Mouse (Mus musculus) subcutaneous adipose tissue, adult 2 months (tissue): ENCODE measurements around the gene Gaa. TPM values are rescaled to one million over a fixed set of nuclear protein-coding genes. Genes with fewer than 3 reads are reported as not detected.

ENCODE experiments used
- polyA plus RNA-seq: library from polyadenylated mRNA; depleted of rRNA; stranded (reverse); fragments of >200 nt; gene quantifications from 2 replicates; pipeline ENCODE4 v1.2.3, GENCODE M21; 2012; ENCODE audit warnings: low replicate concordance; rRNA removed

The Gaa gene
- polyA plus RNA-seq = 180 and 243 TPM in 2 replicates

DNA sequence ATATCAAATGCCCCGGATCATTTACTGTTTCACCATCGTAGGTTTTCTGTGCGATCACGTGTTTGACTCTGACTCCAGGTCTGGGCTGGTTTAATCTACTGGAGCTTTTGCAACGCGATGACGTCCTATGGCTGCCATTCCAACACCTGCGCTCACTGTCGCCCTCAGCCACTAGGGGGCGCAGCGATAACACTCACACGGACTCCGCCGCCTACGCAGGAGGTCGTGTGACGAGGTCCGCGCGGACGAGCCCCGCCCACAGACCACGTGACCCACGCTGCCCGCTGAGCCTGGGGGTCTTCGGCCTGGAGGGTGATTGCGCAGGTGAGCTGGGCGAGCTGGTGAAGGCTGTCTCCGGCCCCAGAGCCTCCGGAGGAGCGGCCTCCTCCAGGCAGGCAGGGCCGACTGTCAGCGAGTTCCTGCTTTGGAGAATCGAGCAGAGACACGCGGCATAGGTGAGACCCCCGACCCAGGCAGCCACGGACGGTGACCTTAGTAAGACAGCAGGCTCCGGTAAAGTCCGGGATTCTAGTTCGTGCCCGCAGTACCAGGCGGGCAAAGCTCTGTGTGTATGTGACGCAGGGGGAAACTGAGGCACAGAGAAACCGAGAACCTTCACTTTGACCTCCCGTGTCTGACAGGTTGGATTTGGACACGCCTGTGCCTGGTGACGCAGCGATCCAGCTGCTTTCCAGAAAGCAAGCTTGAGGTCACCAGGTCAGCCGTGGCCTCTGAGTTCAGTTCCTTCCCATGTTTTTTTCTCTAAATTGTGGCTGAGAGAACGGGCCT, at the start of gene Gaa:
Gaa (plus strand) TSS at position 120 of the 789 bp plus-strand sequence.

GRCm38 (mm10) chr11:119228091-119228781, 39.5 kb upstream of the Gaa start, which contains the start of the genes Tbc1d16 and Ccdc40:
Gene Tbc1d16 (minus strand): TSS chr11:119228499.
Gene Ccdc40 (plus strand): TSS chr11:119228572.

DNA sequence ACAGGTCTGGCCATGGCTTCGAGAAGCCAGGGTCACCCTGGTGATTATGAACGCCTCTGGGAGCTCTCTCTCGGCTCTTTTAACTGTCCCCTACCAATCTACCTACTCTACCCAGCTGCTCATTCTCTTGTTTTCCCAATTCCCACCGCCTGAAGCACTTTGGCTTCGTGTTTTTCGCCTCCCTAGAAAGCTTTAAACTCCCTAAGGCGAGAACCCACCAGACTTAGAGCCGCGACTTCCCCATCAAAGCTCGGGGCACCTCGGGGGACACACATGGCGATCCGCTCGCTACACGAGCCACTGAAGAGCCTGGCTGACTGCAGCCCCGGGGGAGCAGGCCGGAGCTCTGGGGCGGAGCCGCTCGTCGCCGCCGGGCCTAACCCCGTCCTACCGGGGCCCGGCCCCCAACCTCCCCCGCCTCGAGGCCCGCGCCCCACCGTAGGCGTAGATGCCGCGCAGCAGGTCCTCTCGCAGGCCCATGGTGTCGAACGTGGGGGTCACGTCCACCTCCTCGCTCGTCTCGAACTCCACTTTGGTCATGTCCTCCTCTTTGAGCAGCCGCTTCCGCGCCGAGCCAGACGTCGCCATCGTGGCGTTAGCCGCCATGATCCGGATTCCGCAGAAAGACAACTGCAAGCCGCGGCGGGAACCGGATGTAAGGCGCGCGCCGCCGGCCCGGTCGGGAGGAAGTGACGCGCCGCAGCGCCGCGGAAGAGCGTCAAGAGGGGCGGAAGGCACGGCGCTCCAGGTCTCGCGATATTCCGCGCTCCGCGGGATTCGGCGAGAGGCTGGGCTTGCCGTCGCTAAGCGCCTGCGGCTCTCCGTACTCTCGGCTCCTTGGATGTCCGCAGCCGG, 31.9 kb downstream of the Gaa start, which contains the start of gene Eif4a3:
Eif4a3 (minus strand) TSS at position 699 of the 855 bp plus-strand sequence.

DNA sequence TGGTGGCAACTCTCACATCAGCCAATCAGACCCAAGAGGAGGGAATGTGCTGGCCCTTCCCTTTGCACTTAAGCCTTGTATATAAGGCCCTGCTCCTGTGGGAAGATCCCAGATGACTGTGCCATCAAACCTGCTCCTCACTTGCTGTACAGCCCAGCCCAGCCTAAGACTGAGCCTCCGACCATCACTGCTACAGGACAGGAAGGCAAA, 39.9 kb downstream of the Gaa start, which contains the start of gene Card14:
Card14 (plus strand) TSS at position 111 of the 210 bp plus-strand sequence.

Other genes with a start within 250 kb of the Gaa start
- 3.0 and 8.5 TPM in 2 replicates for gene Cbx2, start 244.9 kb upstream of the Gaa start, polyA plus RNA-seq
- 5.0 and 7.1 TPM in 2 replicates for gene Cbx8, start 226.9 kb upstream of the Gaa start, polyA plus RNA-seq
- 12.5 and 16.2 TPM in 2 replicates for gene Cbx4, start 181.7 kb upstream of the Gaa start, polyA plus RNA-seq
- gene Tbc1d16, start 39.4 kb upstream of the Gaa start, polyA plus RNA-seq = 11.2 and 26.1 TPM in 2 replicates
- gene Ccdc40, start 39.3 kb upstream of the Gaa start, polyA plus RNA-seq = 0.20 and 1.8 TPM in 2 replicates
- gene Eif4a3, start 32.2 kb downstream of the Gaa start, polyA plus RNA-seq = 83.2 and 127 TPM in 2 replicates
- 0.27 and 0.53 TPM in 2 replicates for gene Card14, start 39.9 kb downstream of the Gaa start, polyA plus RNA-seq
- gene Sgsh, start 87.6 kb downstream of the Gaa start, polyA plus RNA-seq = 34.0 and 43.9 TPM in 2 replicates
- gene Slc26a11, start 87.7 kb downstream of the Gaa start, polyA plus RNA-seq = 21.1 and 27.0 TPM in 2 replicates
- 33.5 and 46.4 TPM in 2 replicates for gene Rnf213, start 125.2 kb downstream of the Gaa start, polyA plus RNA-seq
- gene Endov, start 223.5 kb downstream of the Gaa start, polyA plus RNA-seq = 18.2 and 26.6 TPM in 2 replicates